Mouse (Mus musculus): ENCODE results near the gene Tubgcp3.

- 0 out of 2 replicates have a peak, but pooled peaks have one; percentile 36 for TF ChIP-seq POLR2A (IDR thresholded peaks at IDR 0.05; ENCODE audit: extremely low read depth, insufficient read depth, low read length)
- no peak for TF ChIP-seq CTCF (IDR thresholded peaks at IDR 0.05; ENCODE audit: low read depth, low read length)
Measured at GRCm38 (mm10) chr8:12671473-12672055, 484 bp downstream of the Tubgcp3 start.
